Mouse (Mus musculus) bone marrow macrophage, adult 2 months (primary cell): ENCODE results near the gene Prr12.

Experiments
- CTCF ChIP-seq: IDR thresholded peaks from 2 replicates; pipeline ENCODE4 v1.5.1; 2012; ENCODE audit warnings: low read depth, mild to moderate bottlenecking, low read length, moderate library complexity
- POLR2A ChIP-seq: IDR thresholded peaks from 2 replicates; pipeline ENCODE4 v1.6.1; 2012; ENCODE audit warnings: mild to moderate bottlenecking, low read depth, low read length, borderline replicate concordance

DNA sequence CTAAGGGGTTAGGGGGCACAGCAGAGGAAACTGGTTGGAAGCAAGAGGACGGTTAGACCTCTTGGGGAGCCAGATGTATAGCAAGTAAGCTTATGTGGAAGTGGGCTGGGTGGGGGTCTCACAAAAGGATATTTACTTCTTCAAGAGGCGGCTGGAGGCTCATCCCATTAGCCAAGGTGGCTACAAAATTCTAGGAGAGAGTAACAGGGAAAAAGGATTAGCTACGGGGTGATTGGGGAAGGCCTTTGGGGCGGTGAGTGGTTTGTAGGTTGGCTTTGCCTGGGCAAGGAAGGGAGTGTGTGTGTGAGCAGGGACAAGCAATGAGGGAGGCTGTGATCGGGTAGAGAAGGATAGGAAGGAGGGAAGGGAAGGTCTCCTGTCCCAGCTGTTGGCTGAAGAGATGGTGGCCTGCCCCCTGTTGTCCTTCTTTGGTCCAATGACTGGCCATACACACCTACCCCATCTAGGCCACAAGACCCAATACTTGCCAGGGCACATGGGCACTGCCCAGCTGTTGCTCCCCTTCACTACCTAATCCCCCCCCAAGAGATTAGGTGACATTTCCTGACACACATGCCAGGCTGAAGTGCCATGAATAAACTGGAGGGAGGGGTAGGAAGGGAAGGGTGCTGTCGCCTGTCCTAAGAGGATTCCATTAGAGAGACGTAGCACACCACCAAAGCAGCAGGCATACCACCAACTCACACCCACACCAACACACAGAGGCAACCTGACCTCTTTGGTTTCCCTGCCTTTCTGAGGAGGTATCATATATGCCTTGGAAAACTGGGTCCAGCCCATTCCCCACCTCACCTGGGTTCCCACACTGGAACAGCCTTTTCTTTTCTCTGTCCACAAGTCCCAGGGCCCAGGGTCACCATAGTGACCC lies 68.5 kb downstream of the Prr12 start:
- no peak for TF ChIP-seq POLR2A
- TF ChIP-seq CTCF, result no peak
